9 mouse cellular contexts compared by ENCODE assay signal in the genomic region with DNA sequence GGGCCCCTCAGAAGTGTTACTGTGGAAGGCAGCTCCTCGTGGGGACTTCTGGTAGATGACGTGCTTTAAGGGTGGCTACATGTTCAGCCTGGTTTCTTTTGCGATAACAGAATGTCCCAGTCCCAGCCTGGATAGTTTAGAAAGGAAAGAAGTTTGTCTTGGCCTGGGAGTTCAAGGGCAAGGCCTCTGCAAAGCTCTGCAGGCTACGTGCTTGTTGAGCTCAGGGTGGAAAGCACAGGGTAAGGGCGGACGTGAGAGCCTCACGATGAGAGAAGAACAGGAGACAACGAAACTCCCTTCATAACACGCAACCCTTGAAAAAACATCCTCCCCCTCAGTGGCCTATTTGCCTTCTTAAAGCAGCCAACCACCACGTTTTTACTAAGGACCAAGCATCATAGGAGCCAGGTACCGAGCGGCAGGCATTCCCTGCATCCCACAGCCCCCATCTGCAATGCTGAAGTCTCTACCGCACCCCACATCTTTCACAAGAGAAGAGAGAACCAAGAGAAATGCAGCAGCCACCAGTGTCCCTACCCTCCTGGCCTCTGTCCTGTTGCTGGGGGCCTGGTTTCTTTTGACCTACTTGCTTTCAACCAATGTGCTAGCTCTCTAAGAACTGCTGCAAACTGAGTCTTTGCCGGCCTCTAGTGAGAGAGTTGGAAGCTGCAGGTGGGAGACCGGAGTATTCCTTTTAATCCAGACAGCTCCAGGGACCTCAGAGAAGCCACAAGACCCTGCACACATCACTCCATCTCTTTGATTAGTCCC. TPM values are rescaled to one million over a fixed set of nuclear protein-coding genes. Genes with fewer than 3 reads are reported as not detected.
A peak's percentile ranks its signal among the peaks of the same experiment; 100 is the strongest.
DNase-seq lines count a peak whose midpoint lies in the region; ATAC-seq lines count a peak whose summit lies in the region.
"Had no signal": no experiment of that assay in that cellular context is flagged by ENCODE, and none has a peak within 500 bp of the region (broad histone marks: within the 10 kb centered on the region; RNA-seq: fewer than 3 reads in every experiment).

No protein-coding gene starts in this region.

- no peak overlapping the region for H3K4me3 ChIP-seq in liver, embryonic 12.5 days

- H3K4me1 ChIP-seq in liver, embryonic 12.5 days = no peaks in the 10 kb centered on the region

- DNase-seq in liver = peak; percentile 22
- peak; percentile 41 to 56 for DNase-seq in cerebellum, postnatal 25 days
- DNase-seq in heart, adult 8-10 months (ENCODE audit: low spot score) = peak; percentile 61
- DNase-seq in kidney, postnatal 14 days = peak; percentile 77
- DNase-seq in mesoderm, embryonic 11.5 days (ENCODE audit: low read depth, low spot score) = peak; percentile 16
- DNase-seq in c-Kit-positive CD71-positive TER-119-positive erythroid progenitor cells, embryonic 14.5 days (ENCODE audit: low spot score) = no peak
- DNase-seq in urinary bladder, adult 18-20 months (ENCODE audit: low spot score in 2 of 2) = no peak

- no peaks in the 10 kb centered on the region for H3K9me3 ChIP-seq in liver, embryonic 12.5 days (replicated peaks)

- no peaks in the 10 kb centered on the region for H3K36me3 ChIP-seq in liver, embryonic 12.5 days

- ATAC-seq in liver, embryonic 12.5 days = no peak

- WGBS in liver, embryonic 12.5 days (ENCODE audit: insufficient replicate concordance) = 58% methylated on average over 15 of the region's 15 CpGs

- H3K27ac ChIP-seq in liver, embryonic 12.5 days = no peak overlapping the region

- H3K27me3 ChIP-seq in liver, embryonic 12.5 days (replicated peaks) = peaks cover 16% of the 10 kb centered on the region

- H3K4me2 ChIP-seq in liver, embryonic 12.5 days = no peak overlapping the region

- H3K9ac ChIP-seq in liver, embryonic 12.5 days = no peak overlapping the region

RNA-seq across cellular contexts. Expression of a gene that starts 28.4 kb away (rescaled TPM):
- not detected in 2 replicates for polyA plus RNA-seq in liver, embryonic 12.5 days (2016; fragmentation: Nextera tagmentation; extraction: Ambion mirVana)
- total RNA-seq in heart, adult 8-10 months (2022) = 1 to 10 TPM; 3.3 to 7.2 (median 4.5) TPM
- total RNA-seq: hematopoietic stem cell, adult 5-6 weeks had no signal

RNA-seq across cellular contexts. Expression of a gene that starts 34.2 kb away (rescaled TPM):
- 25.4 and 27.8 TPM in 2 replicates for polyA plus RNA-seq in liver, embryonic 12.5 days (2016; fragmentation: Nextera tagmentation; extraction: Ambion mirVana)
- 10 to 100 TPM; 38.0 to 48.5 (median 40.4) TPM for total RNA-seq in heart, adult 8-10 months (2022)

Comparison
In these comparisons a context has a peak if more than half of its experiments do, and no peak if none do; other contexts are left out.
1. DNase-seq: peak in liver (single experiment), cerebellum, postnatal 25 days (2 of 2), heart, adult 8-10 months (single experiment), kidney, postnatal 14 days (single experiment) and mesoderm, embryonic 11.5 days (single experiment); none in c-Kit-positive CD71-positive TER-119-positive erythroid progenitor cells, embryonic 14.5 days (single experiment) and urinary bladder, adult 18-20 months (0 of 2).